Mouse (Mus musculus) midbrain, embryonic 11.5 days (tissue): ENCODE results near the gene A830031A19Rik. TPM values are rescaled to one million over a fixed set of nuclear protein-coding genes. Genes with fewer than 3 reads are reported as not detected.

Source experiments
- ATAC-seq: fragments of 200-750 bp; cut with Nextera tagmentation; 2 replicates; pipeline ENCODE4 v1.8.0; 2017; ENCODE audit warnings: moderate TSS enrichment, moderate library complexity; ENCODE audit not compliant: low FRiP score
- DNase-seq: peaks from one replicate; pipeline ENCODE4 v3.0.0; 2015; ENCODE audit warnings: low spot score; ENCODE audit errors: missing footprints
- H3K27ac ChIP-seq: fragments of 300-500 bp; sonication (generic); 2 replicates; pipeline ENCODE4 v1.5.1; 2014; ENCODE audit warnings: low read depth, low read length
- H3K27me3 ChIP-seq: fragments of 300-500 bp; sonication (generic); 2 replicates; pipeline ENCODE4 v1.6.1; 2014; ENCODE audit warnings: mild to moderate bottlenecking, low read length, moderate library complexity, mixed read lengths; ENCODE audit not compliant: control insufficient read depth, insufficient read depth
- H3K36me3 ChIP-seq: fragments of 300-500 bp; sonication (generic); 2 replicates; pipeline ENCODE4 v1.6.1; 2014; ENCODE audit warnings: mild to moderate bottlenecking, low read length, moderate library complexity, mixed read lengths; ENCODE audit not compliant: control insufficient read depth, insufficient read depth
- H3K4me1 ChIP-seq: fragments of 300-500 bp; sonication (generic); 2 replicates; pipeline ENCODE4 v1.6.1; 2014; ENCODE audit warnings: low read length; ENCODE audit not compliant: control insufficient read depth, insufficient read depth
- H3K4me2 ChIP-seq: fragments of 300-500 bp; sonication (generic); 2 replicates; pipeline ENCODE4 v1.6.1; 2014; ENCODE audit warnings: mild to moderate bottlenecking, moderate library complexity
- H3K4me3 ChIP-seq: fragments of 300-500 bp; sonication (generic); 2 replicates; pipeline ENCODE4 v1.5.1; 2014; ENCODE audit warnings: low read depth, low read length
- H3K9ac ChIP-seq: fragments of 300-500 bp; sonication (generic); 2 replicates; pipeline ENCODE4 v1.6.1; 2014; ENCODE audit warnings: low read length
- H3K9me3 ChIP-seq: fragments of 300-500 bp; sonication (generic); 2 replicates; pipeline ENCODE4 v1.6.1; 2016; ENCODE audit warnings: low read length; ENCODE audit not compliant: control insufficient read depth
- WGBS: fragments of 180-500 bp; shearing (Covaris S2); extraction: QIAGEN DNeasy Blood & Tissue Kit; methylation state at CpG from one replicate; pipeline ENCODE4 v1.1.7; 2014; 5-methylcytosine and 5-hydroxymethylcytosine counted together
- polyA plus RNA-seq: library from polyadenylated mRNA; unstranded; fragments of >200 nt; fragmentation: Nextera tagmentation; extraction: Ambion mirVana; gene quantifications from 2 replicates; pipeline ENCODE4 v1.2.1, GENCODE M21; 2014

A830031A19Rik gene
- polyA plus RNA-seq: not detected in 2 replicates

DNA sequence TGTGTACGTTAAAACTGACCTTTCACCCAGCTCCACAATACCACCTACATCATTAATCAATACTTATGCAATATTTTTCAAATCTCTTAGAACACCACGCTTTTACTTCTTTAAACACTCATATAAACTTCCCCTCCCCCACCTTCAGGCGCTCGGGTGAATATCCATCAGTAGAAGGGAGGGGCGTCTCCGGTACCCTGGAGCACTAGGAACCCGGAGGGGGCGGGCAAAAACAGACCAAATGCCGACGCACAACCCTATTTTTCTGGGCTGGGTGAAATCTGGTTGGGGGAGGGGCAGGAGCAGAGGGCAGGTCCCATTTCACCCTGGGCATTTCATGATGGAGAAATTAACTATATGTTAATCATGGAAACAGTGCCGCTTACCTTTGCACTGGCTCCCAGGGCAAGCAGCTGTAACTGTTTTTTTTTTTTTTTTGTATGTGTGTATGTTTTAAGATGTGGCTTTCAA, at the start of gene A830031A19Rik:
Gene A830031A19Rik (minus strand): TSS at position 421 of the 471 bp plus-strand sequence.
- Histone ChIP-seq H3K9me3 (no peaks in the 10 kb centered on the region), H3K4me2 (peak within 1 kb of the TSS; percentile 100), H3K36me3 (no peaks in the 10 kb centered on the region), H3K27me3 (peaks cover 4% of the 10 kb centered on the region), H3K9ac (peak within 1 kb of the TSS; percentile 93), H3K4me3 (peak within 1 kb of the TSS; percentile 77), H3K27ac (peak within 1 kb of the TSS; percentile 1; the same call in 1 of the 2 replicates), H3K4me1 (peaks cover 10% of the 10 kb centered on the region)
- under 1% methylated on average over 11 of the region's 11 CpGs for WGBS
- ATAC-seq (no peak), DNase-seq (no peak)

DNA sequence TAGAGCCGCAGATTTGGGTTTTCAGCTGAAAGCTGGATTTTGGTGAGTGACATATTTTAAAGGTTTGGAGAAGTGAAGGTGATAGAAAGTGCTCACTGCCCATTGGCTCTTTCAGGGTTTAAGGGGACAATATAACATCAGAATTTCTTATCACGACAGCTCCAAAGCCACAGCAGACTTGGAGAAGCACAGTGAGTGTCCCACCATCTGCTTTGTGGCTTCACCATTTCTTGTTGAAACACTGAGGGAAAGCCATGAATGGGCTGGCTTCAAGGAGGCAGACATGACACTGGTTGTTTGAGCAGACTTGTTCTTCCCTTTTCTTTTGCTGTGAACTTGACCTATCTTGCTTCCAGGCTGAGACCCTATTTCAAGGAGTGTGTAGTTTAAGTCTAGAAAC, 49.1 kb upstream of the A830031A19Rik start:
- H3K4me1 ChIP-seq: 0 out of 2 replicates have a peak, but pooled peaks cover 3% of the 10 kb centered on the region
- ATAC-seq: no peak
- no peaks in the 10 kb centered on the region for H3K27me3 ChIP-seq
- no peak for DNase-seq
- no peaks in the 10 kb centered on the region for H3K36me3 ChIP-seq
- no peak overlapping the region for H3K27ac ChIP-seq
- H3K9me3 ChIP-seq: no peaks in the 10 kb centered on the region
- H3K4me2 ChIP-seq: no peak overlapping the region
- WGBS: 90% methylated on average over 2 of the region's 2 CpGs
- no peak overlapping the region for H3K4me3 ChIP-seq
- no peak overlapping the region for H3K9ac ChIP-seq

DNA sequence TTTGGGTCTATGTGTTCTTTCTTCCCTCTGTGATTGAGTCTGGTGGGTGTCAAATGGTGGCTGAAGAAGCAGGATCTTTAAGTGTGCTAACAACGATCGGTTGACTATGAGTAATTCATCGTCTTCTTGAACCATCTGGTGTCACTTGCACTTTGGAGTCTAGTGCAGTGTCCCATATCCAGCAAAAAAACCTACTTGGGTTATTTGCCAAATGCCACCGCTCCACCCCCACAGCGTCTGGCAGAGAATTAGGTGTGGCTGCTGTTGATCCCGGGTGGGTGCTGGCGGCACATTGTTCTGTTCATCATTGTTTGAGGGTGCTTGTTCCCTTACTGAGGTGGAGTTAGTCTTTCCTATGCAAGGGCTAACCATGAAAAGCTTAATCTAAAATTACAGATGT, 48.0 kb upstream of the A830031A19Rik start:
- Histone ChIP-seq H3K4me3 (no peak overlapping the region), H3K9ac (no peak overlapping the region), H3K4me1 (0 out of 2 replicates have a peak, but pooled peaks cover 3% of the 10 kb centered on the region), H3K4me2 (no peak overlapping the region), H3K36me3 (no peaks in the 10 kb centered on the region), H3K27ac (no peak overlapping the region), H3K9me3 (no peaks in the 10 kb centered on the region), H3K27me3 (no peaks in the 10 kb centered on the region)
- ATAC-seq (no peak), DNase-seq (no peak)
- WGBS: 92% methylated on average over 7 of the region's 7 CpGs

DNA sequence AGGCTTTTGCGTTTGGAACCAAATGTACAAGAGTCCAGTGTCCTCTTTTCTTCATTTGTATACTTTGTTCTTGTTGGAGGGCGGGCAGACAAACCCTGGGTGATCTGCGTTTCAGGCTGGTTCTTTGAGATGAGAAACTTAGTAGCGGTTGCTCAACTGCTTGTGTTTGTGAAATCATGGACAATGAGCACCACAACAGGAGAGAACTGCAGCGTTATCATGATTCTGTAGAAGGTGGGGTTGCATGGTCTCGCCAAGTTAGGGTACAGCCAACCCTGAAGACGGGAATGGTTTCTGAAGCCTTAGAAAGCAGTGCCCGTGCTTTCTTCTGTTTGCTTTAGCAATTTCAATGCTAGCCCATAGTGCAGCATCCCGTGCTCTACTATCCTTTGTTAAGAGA, 46.3 kb upstream of the A830031A19Rik start:
- Histone ChIP-seq H3K9me3 (no peaks in the 10 kb centered on the region), H3K9ac (no peak overlapping the region), H3K4me1 (0 out of 2 replicates have a peak, but pooled peaks cover 3% of the 10 kb centered on the region), H3K4me3 (no peak overlapping the region), H3K27ac (no peak overlapping the region), H3K36me3 (no peaks in the 10 kb centered on the region), H3K4me2 (no peak overlapping the region), H3K27me3 (no peaks in the 10 kb centered on the region)
- DNase-seq (no peak), ATAC-seq (no peak)
- WGBS: 84% methylated on average over 9 of the region's 9 CpGs

DNA sequence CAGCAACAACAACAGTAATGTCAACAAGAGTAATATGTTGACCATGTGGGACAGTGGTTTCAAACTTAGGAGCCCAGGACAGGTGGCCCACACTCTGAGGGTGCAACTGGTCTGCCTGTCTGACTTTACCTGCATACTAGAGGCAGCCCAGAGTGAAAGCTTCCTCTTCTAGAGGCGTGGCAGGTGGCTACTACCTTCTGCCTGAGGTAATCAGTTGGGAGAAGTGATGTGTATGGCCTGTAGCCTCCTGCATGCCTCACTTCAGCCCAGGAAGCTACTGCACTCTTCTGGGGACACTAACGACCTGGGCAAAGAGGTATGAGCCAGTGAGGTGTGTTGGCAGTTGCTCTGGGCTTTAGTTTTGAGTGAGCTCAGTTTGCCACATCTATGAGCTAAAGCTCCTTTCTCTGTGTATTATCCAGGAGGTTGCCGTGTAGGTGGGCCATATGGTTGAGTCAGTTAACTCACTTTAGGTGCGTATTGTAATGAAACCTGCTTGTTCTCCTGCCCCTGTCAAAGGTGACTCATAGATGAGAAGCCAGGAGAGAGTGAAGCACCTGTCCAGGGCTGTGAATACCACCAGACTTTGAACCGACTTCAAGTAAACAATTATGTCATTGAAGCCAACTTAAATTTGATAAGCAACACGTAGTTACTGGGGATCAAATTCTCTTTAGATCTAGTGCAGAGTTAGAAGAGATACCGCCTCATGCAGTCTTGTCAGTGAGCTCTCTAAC, 41.9 kb upstream of the A830031A19Rik start:
- Histone ChIP-seq H3K9me3 (no peaks in the 10 kb centered on the region), H3K4me3 (no peak overlapping the region), H3K27ac (no peak overlapping the region), H3K36me3 (no peaks in the 10 kb centered on the region), H3K27me3 (no peaks in the 10 kb centered on the region), H3K4me1 (0 out of 2 replicates have a peak, but pooled peaks cover 3% of the 10 kb centered on the region), H3K9ac (no peak overlapping the region), H3K4me2 (no peak overlapping the region)
- 85% methylated on average over 7 of the region's 7 CpGs for WGBS
- ATAC-seq: no peak
- DNase-seq: no peak

DNA sequence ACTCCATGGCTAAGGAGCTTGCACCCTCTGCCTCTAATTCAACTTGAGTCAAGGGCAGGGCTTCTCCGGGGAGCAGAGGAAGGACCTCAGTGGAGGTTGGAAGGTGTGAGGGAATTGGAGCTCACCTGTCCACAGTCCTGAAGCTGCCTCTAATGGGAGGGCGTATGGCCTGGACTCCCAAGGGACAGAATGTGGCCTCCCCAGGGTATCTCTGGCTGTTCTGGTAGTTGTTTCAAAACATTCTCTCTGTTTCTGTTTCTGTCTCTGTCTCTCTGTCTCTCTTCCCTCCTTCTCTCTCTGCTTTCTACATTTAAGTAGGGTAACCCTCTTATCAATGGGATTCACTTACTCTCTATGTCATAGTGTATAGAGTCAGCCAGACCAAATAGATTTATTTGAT, 41.2 kb upstream of the A830031A19Rik start:
- Histone ChIP-seq H3K36me3 (no peaks in the 10 kb centered on the region), H3K9ac (no peak overlapping the region), H3K4me1 (0 out of 2 replicates have a peak, but pooled peaks cover 3% of the 10 kb centered on the region), H3K27ac (no peak overlapping the region), H3K27me3 (no peaks in the 10 kb centered on the region), H3K4me2 (no peak overlapping the region), H3K4me3 (no peak overlapping the region), H3K9me3 (no peaks in the 10 kb centered on the region)
- 86% methylated on average over 2 of the region's 2 CpGs for WGBS
- ATAC-seq (no peak), DNase-seq (no peak)

DNA sequence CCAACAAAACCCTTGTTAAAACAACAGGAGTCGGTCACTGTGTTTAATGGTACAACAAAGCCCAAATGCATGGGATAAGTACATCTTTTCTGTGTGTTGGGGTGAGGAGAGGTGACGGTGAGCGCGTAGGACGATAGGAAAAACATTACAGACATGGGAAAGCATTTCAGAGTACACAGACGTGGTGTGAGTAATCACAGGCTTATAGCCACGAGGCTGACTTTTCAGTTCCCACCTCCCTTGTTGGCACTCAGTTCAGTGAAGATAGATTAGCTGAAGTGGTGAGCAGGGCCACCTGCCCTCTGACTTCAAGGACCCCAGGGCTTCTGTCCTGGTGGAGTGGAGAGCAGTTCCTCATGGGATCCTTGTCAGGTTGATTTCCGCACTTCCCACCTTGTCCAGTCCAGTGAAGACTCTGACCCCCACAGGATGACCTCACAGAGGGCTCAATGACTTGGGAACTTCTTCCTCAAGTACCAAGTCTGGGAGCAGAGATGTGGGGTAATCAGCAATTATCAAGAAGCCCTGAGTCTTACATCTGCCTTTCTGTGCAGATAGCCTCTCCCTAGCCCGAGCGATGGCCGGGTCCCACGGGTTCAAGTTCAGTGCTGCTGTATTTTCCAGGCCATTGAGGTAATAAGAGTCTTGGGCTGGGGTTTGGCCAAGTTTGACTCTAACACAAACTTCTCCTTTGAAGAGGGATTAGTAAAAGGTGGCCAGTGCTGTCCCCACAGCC, 40.3 kb upstream of the A830031A19Rik start:
- H3K4me3 ChIP-seq: no peak overlapping the region
- no peaks in the 10 kb centered on the region for H3K27me3 ChIP-seq
- 83% methylated on average over 12 of the region's 12 CpGs for WGBS
- ATAC-seq: no peak
- H3K4me2 ChIP-seq: no peak overlapping the region
- no peak overlapping the region for H3K27ac ChIP-seq
- H3K9me3 ChIP-seq: no peaks in the 10 kb centered on the region
- H3K9ac ChIP-seq: no peak overlapping the region
- H3K36me3 ChIP-seq: no peaks in the 10 kb centered on the region
- DNase-seq: no peak
- H3K4me1 ChIP-seq: peaks cover 3% of the 10 kb centered on the region; the same call in 1 of the 2 replicates

DNA sequence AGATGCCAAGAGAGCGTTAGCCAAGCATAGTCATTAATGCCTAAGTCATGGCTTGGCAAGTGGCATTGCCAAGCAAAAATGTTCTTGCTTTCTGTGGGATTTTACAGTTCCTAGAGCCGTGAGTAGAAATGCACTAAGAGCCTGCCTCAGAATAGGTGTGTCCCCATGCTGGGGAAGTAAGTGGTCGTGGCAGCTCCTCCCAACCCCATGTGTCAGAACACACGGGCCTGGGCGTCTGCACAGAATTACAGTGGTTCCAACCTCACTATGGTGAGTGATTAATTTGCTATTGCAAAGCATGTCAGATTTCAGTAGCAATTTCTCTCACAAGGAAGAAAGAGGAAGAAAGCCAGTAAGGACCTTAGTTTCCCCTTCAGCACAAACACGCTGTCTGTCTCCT, 36.9 kb upstream of the A830031A19Rik start:
- Histone ChIP-seq H3K4me1 (peaks cover 5% of the 10 kb centered on the region; the same call in 1 of the 2 replicates), H3K9ac (no peak overlapping the region), H3K4me2 (no peak overlapping the region), H3K9me3 (no peaks in the 10 kb centered on the region), H3K36me3 (no peaks in the 10 kb centered on the region), H3K27me3 (no peaks in the 10 kb centered on the region), H3K4me3 (no peak overlapping the region), H3K27ac (no peak overlapping the region)
- no peak for ATAC-seq
- 63% methylated on average over 6 of the region's 6 CpGs for WGBS
- DNase-seq: no peak

DNA sequence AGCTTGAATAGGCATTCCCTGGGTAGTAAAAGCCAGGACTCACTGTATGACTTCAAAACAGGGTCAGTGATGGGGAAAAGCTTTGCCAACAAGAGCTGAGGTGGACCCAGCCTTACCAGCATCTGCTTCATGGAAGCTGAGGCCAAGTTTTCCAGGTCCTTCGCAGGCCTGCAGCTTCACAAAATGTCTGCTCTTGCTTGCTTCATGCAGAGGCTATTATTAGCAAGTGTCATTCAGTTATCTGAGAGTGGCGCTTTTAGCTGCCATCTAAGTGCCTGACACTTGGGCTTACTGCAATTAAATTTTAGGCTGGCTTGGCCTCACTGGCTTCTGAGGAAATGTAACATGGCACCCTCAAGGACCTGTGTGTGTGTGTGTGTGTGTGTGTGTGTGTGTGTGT, 35.3 kb upstream of the A830031A19Rik start:
- no peaks in the 10 kb centered on the region for H3K36me3 ChIP-seq
- WGBS: 88% methylated on average over 2 of the region's 2 CpGs
- H3K4me1 ChIP-seq: peaks cover 5% of the 10 kb centered on the region; the same call in 1 of the 2 replicates
- no peak overlapping the region for H3K4me3 ChIP-seq
- DNase-seq: no peak
- H3K9ac ChIP-seq: no peak overlapping the region
- no peaks in the 10 kb centered on the region for H3K9me3 ChIP-seq
- no peak for ATAC-seq
- no peaks in the 10 kb centered on the region for H3K27me3 ChIP-seq
- H3K27ac ChIP-seq: no peak overlapping the region
- no peak overlapping the region for H3K4me2 ChIP-seq
